Mouse (Mus musculus) midbrain, embryonic 16.5 days (tissue): ENCODE measurements around the gene Dnaaf1. TPM values are rescaled to one million over a fixed set of nuclear protein-coding genes. Genes with fewer than 3 reads are reported as not detected.

ENCODE experiments used
- ATAC-seq: fragments of 200-750 bp; cut with Nextera tagmentation; 2 replicates; pipeline ENCODE4 v1.8.0; 2017; ENCODE audit warnings: moderate TSS enrichment
- H3K27ac ChIP-seq: fragments of 300-500 bp; sonication (generic); 2 replicates; pipeline ENCODE4 v1.5.1; 2014; ENCODE audit warnings: mild to moderate bottlenecking, low read length, mixed read lengths
- H3K27me3 ChIP-seq: fragments of 300-500 bp; sonication (generic); 2 replicates; pipeline ENCODE4 v1.6.1; 2014; ENCODE audit warnings: low read depth, low read length, mixed read lengths; ENCODE audit not compliant: control insufficient read depth, insufficient read depth
- H3K36me3 ChIP-seq: fragments of 300-500 bp; sonication (generic); 2 replicates; pipeline ENCODE4 v1.6.1; 2014; ENCODE audit warnings: mild to moderate bottlenecking, low read length, moderate library complexity, mixed read lengths; ENCODE audit not compliant: control insufficient read depth, insufficient read depth
- H3K4me1 ChIP-seq: fragments of 300-500 bp; sonication (generic); 2 replicates; pipeline ENCODE4 v1.6.1; 2014; ENCODE audit warnings: mild to moderate bottlenecking, low read length, mixed read lengths; ENCODE audit not compliant: control insufficient read depth, insufficient read depth
- H3K4me2 ChIP-seq: fragments of 300-500 bp; sonication (generic); 2 replicates; pipeline ENCODE4 v1.6.1; 2014; ENCODE audit warnings: mild to moderate bottlenecking, low read length, mixed read lengths
- H3K4me3 ChIP-seq: fragments of 300-500 bp; sonication (generic); 2 replicates; pipeline ENCODE4 v1.5.1; 2014; ENCODE audit warnings: low read depth, mild to moderate bottlenecking, low read length, moderate library complexity, mixed read lengths
- H3K9ac ChIP-seq: fragments of 300-500 bp; sonication (generic); 2 replicates; pipeline ENCODE4 v1.6.1; 2014; ENCODE audit warnings: low read depth, low read length, mixed read lengths
- H3K9me3 ChIP-seq: fragments of 300-500 bp; sonication (generic); replicated peaks from 2 replicates; pipeline ENCODE4 v1.6.1; 2014; ENCODE audit warnings: mild to moderate bottlenecking, low read length, mixed read lengths; ENCODE audit not compliant: control insufficient read depth, poor library complexity, severe bottlenecking
- WGBS: fragments of 180-500 bp; shearing (Covaris S2); extraction: QIAGEN DNeasy Blood & Tissue Kit; methylation state at CpG from one replicate; pipeline ENCODE4 v1.1.7; 2014; 5-methylcytosine and 5-hydroxymethylcytosine counted together
- polyA plus RNA-seq: library from polyadenylated mRNA; unstranded; fragments of >200 nt; fragmentation: Nextera tagmentation; extraction: Ambion mirVana; gene quantifications from 2 replicates; pipeline ENCODE4 v1.2.1, GENCODE M21; 2015

Gene Dnaaf1
- polyA plus RNA-seq, 1 experiment from 2014 or later: 0.83 TPM

DNA sequence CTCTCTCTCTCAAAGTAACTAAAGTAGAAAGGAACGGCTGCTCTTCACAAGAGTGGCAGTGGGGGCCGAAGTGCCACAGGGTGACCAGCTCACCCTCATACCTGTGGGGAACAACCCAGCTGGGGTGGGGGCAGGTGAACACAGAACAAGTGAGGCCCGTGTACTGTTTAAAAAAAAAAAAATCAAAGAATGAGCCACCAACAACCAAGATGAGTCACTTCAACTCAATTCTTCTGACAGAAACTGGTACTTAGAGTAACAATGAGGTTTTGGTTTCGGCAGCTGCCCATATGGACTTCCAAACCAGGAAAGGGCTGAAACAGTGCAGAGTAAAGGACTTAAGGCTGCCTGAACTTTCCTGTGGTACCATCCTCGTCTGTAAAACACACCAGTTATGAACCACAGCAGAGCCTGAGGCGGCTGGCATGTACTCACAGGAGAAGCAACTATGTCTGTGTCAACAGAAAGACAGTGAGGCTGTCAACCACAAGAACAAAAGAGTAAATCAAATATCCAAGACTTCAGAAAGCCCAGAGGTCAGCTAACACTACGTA, 26.4 kb upstream of the Dnaaf1 start:
- WGBS: 83% methylated on average over 7 of the region's 7 CpGs
- ATAC-seq: no peak
- no peak overlapping the region for H3K27ac ChIP-seq
- H3K36me3 ChIP-seq: 0 out of 2 replicates have a peak, but pooled peaks cover 6% of the 10 kb centered on the region
- no peak overlapping the region for H3K9ac ChIP-seq
- no peak overlapping the region for H3K4me3 ChIP-seq
- no peaks in the 10 kb centered on the region for H3K9me3 ChIP-seq
- H3K4me2 ChIP-seq: no peak overlapping the region
- H3K27me3 ChIP-seq: no peaks in the 10 kb centered on the region
- H3K4me1 ChIP-seq: no peaks in the 10 kb centered on the region

DNA sequence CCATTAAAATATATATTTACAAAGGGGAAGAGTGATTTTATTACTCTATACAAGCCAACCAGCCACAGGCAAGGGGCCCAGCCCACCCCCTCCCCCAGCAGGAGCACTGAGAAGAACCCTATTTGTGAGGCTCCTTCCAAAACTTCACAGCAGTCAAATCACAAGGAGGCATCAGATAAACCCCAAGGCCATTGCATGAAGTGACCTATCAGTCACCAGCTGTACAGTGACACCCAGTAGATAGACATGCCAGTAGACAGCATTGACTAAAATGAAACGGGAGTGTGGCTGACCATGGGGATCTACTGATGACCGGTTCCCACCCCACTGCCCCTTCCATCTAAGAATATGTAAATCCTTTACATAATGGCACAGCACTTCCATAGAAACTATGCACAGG, 22.1 kb upstream of the Dnaaf1 start:
- Histone ChIP-seq H3K36me3 (no peaks in the 10 kb centered on the region), H3K4me3 (no peak overlapping the region), H3K4me1 (peaks cover 19% of the 10 kb centered on the region), H3K9ac (no peak overlapping the region), H3K27me3 (no peaks in the 10 kb centered on the region), H3K4me2 (no peak overlapping the region), H3K9me3 (no peaks in the 10 kb centered on the region), H3K27ac (no peak overlapping the region)
- 57% methylated on average over 2 of the region's 2 CpGs for WGBS
- no peak for ATAC-seq

- H3K27ac ChIP-seq: no peak overlapping the region
- WGBS: 78% methylated on average over 6 of the region's 6 CpGs
- no peaks in the 10 kb centered on the region for H3K9me3 ChIP-seq
- peaks cover 22% of the 10 kb centered on the region for H3K4me1 ChIP-seq
- H3K36me3 ChIP-seq: no peaks in the 10 kb centered on the region
- no peak overlapping the region for H3K4me2 ChIP-seq
- no peak overlapping the region for H3K9ac ChIP-seq
- no peak overlapping the region for H3K4me3 ChIP-seq
- H3K27me3 ChIP-seq: no peaks in the 10 kb centered on the region
- no peak for ATAC-seq
Observed at GRCm38 (mm10) chr8:119555861-119556260, 19.2 kb upstream of the Dnaaf1 start.

DNA sequence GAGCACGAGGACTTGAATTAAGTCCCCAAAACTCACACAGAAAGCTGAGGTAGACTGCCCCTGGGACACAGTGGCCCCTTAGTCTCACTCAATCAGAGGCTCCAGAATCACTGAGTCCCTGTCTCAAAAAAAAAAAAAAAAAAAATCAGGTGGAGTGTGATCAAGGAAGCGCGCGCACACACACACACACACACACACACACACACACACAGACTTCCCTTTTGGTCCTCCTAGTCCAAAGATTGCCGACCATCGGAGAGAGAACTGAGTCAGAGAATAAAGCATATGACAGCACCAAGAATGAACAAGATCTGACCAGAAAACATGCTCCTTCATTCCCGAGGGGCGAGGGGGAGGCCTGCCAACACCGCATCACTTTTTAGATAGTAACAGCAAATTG, 17.9 kb upstream of the Dnaaf1 start:
- H3K9ac ChIP-seq: peak overlapping the region; percentile 90; the same call in 1 of the 2 replicates
- WGBS: 85% methylated on average over 9 of the region's 9 CpGs
- no peak for ATAC-seq

GRCm38 (mm10) chr8:119557821-119558602, 17.0 kb upstream of the Dnaaf1 start:
- Histone ChIP-seq H3K4me1 (peaks cover 22% of the 10 kb centered on the region), H3K9me3 (no peaks in the 10 kb centered on the region), H3K4me2 (peak overlapping the region; percentile 91), H3K4me3 (peak overlapping the region; percentile 73), H3K36me3 (peaks cover 3% of the 10 kb centered on the region), H3K27me3 (no peaks in the 10 kb centered on the region), H3K27ac (peak overlapping the region; percentile 95), H3K9ac (peak overlapping the region; percentile 90)
- ATAC-seq: peak; percentile 92
- WGBS: 1% methylated on average over 47 of the region's 55 CpGs

More for the DNA sequence above, 17.9 kb upstream of the Dnaaf1 start:
- Histone ChIP-seq H3K27me3 (no peaks in the 10 kb centered on the region), H3K27ac (no peak overlapping the region), H3K4me3 (peak overlapping the region; percentile 73), H3K36me3 (peaks cover 3% of the 10 kb centered on the region; the same call in 1 of the 2 replicates), H3K9me3 (no peaks in the 10 kb centered on the region), H3K4me1 (peaks cover 22% of the 10 kb centered on the region), H3K4me2 (peak overlapping the region; percentile 91)

DNA sequence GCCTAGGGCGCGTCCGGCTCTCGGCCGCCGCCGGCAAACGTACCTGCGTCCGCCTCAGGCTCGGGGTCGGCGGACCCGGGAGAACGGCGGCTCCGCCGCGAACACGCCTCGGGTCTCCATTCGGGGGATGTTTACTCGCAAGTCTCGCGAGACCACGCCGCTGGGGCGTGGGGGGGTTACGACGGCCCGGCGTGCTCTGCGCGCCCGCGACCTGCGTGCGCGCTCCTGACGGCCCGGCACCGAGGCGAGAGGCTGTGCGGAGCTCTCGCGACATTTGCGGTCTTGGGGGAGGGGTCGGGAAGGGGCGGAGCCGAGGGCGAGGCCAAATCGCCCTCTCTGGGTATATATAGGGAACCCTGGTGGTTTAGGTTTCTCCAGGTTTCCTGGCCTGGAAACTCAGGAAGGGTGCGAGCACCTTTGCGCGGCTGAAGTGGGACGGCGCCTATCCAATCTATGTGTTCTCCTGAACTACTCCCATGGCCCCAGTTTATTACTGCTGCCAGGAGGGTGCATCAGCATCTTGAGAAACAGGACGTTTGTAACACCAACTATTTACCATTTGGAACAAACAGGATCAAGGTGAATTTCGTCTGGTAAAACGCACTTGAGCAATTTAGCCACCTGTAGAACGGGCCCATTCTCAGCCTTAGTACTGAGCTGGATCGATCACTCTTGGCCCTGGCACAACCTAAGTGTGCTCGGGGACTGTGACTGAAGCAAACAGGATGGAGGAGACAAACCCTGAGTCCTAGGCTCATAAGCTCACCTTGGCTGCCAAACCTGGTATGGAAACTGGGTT, 16.2 kb upstream of the Dnaaf1 start, which contains the start of gene Mbtps1:
TSS of gene Mbtps1 (minus strand) at position 133 of the 799 bp plus-strand sequence.
- peak within 1 kb of the TSS; percentile 91 for H3K4me2 ChIP-seq

DNA sequence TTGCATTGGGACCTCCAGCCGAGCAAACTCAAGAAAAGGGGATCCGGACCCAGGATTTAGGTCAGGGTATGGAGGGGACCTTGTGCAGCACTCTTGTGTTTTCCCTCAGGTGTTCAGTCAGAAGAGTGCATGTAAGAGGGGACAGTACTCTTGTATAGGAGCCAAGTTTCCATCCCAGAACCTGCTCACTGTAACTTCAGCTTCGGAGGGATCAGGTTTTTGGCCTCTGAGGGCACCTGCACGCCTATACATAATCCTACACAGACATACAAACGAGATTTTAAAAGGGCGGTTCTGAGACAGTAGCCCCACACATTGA, 15.7 kb upstream of the Dnaaf1 start:
- Histone ChIP-seq H3K9ac (no peak overlapping the region), H3K27ac (no peak overlapping the region; the same call in 1 of the 2 replicates), H3K9me3 (no peaks in the 10 kb centered on the region), H3K27me3 (no peaks in the 10 kb centered on the region), H3K4me1 (peaks cover 22% of the 10 kb centered on the region), H3K4me2 (no peak overlapping the region; the same call in 1 of the 2 replicates), H3K36me3 (peaks cover 12% of the 10 kb centered on the region), H3K4me3 (no peak overlapping the region)
- 0 out of 2 replicates have a peak, but pooled peaks have one; percentile 9 for ATAC-seq
- 88% methylated on average over 6 of the region's 6 CpGs for WGBS

More for the DNA sequence above, 16.2 kb upstream of the Dnaaf1 start, which contains the start of gene Mbtps1:
- Histone ChIP-seq H3K9ac (peak within 1 kb of the TSS; percentile 90), H3K4me3 (peak within 1 kb of the TSS; percentile 73), H3K27ac (peak within 1 kb of the TSS; percentile 95), H3K4me1 (peaks cover 22% of the 10 kb centered on the region), H3K36me3 (peaks cover 6% of the 10 kb centered on the region), H3K9me3 (no peaks in the 10 kb centered on the region), H3K27me3 (no peaks in the 10 kb centered on the region)
- peak; percentile 96 for ATAC-seq
- 6% methylated on average over 58 of the region's 63 CpGs for WGBS

GRCm38 (mm10) chr8:119563849-119564251, 11.2 kb upstream of the Dnaaf1 start:
- H3K27me3 ChIP-seq: no peaks in the 10 kb centered on the region

More at GRCm38 (mm10) chr8:119563849-119564251, 11.2 kb upstream of the Dnaaf1 start:
- Histone ChIP-seq H3K36me3 (peaks cover 34% of the 10 kb centered on the region), H3K4me3 (no peak overlapping the region), H3K4me1 (peaks cover 3% of the 10 kb centered on the region; the same call in 1 of the 2 replicates), H3K9me3 (no peaks in the 10 kb centered on the region), H3K9ac (no peak overlapping the region), H3K4me2 (no peak overlapping the region), H3K27ac (no peak overlapping the region)
- no peak for ATAC-seq
- 93% methylated on average over 14 of the region's 14 CpGs for WGBS
